Mouse (Mus musculus) stomach, postnatal 0 days (tissue): ENCODE data around the gene Wdr31. TPM values are rescaled to one million over a fixed set of nuclear protein-coding genes. Genes with fewer than 3 reads are reported as not detected.
A peak's percentile ranks its signal among the peaks of the same experiment; 100 is the strongest.

ENCODE experiments used
- ATAC-seq: fragments of 200-750 bp; cut with Nextera tagmentation; 2 replicates; pipeline ENCODE4 v1.8.0; 2017; ENCODE audit not compliant: low FRiP score, low TSS enrichment
- DNase-seq: peaks from one replicate; pipeline ENCODE4 v3.0.0-alpha.2; 2016; ENCODE audit warnings: low spot score
- H3K27ac ChIP-seq: fragments of 300-500 bp; sonication (generic); replicated peaks from 2 replicates; pipeline ENCODE4 v1.5.1; 2014; ENCODE audit warnings: mild to moderate bottlenecking, control low read depth
- H3K27me3 ChIP-seq: fragments of 300-500 bp; sonication (generic); 2 replicates; pipeline ENCODE4 v1.6.1; 2014; ENCODE audit warnings: low read length; ENCODE audit not compliant: control insufficient read depth, insufficient read depth
- H3K36me3 ChIP-seq: fragments of 300-500 bp; sonication (generic); 2 replicates; pipeline ENCODE4 v1.6.1; 2014; ENCODE audit warnings: low read length, mixed read lengths; ENCODE audit not compliant: control insufficient read depth, insufficient read depth
- H3K4me1 ChIP-seq: fragments of 300-500 bp; sonication (generic); replicated peaks from 2 replicates; pipeline ENCODE4 v1.6.1; 2014; ENCODE audit warnings: antibody characterized with exemption; ENCODE audit not compliant: control insufficient read depth, insufficient read depth
- H3K4me2 ChIP-seq: fragments of 300-500 bp; sonication (generic); replicated peaks from 2 replicates; pipeline ENCODE4 v1.6.1; 2014; ENCODE audit warnings: low read depth, mild to moderate bottlenecking, control low read depth, moderate library complexity
- H3K4me3 ChIP-seq: fragments of 300-500 bp; sonication (generic); 2 replicates; pipeline ENCODE4 v1.5.1; 2014; ENCODE audit warnings: low read depth, low read length, control low read depth
- H3K9ac ChIP-seq: fragments of 300-500 bp; sonication (generic); 2 replicates; pipeline ENCODE4 v1.6.1; 2014; ENCODE audit warnings: mild to moderate bottlenecking, low read length, control low read depth, mixed read lengths
- H3K9me3 ChIP-seq: fragments of 300-500 bp; sonication (generic); 2 replicates; pipeline ENCODE4 v1.6.1; 2016; ENCODE audit warnings: low read length; ENCODE audit not compliant: control insufficient read depth
- CTCF ChIP-seq: IDR thresholded peaks from 2 replicates; pipeline ENCODE4 v1.5.1; 2016; ENCODE audit warnings: antibody characterized with exemption, low read depth, mild to moderate bottlenecking, moderate library complexity
- EP300 ChIP-seq: optimal IDR thresholded peaks from 2 replicates; pipeline ENCODE3; 2016; ENCODE audit warnings: antibody characterized with exemption
- WGBS: fragments of 180-500 bp; shearing (Covaris S2); extraction: QIAGEN DNeasy Blood & Tissue Kit; methylation state at CpG from one replicate; pipeline ENCODE4 v1.1.7; 2014; 5-methylcytosine and 5-hydroxymethylcytosine counted together
- polyA plus RNA-seq: library from polyadenylated mRNA; unstranded; fragments of >200 nt; fragmentation: Nextera tagmentation; extraction: Ambion mirVana; gene quantifications from 2 replicates; pipeline ENCODE4 v1.2.1, GENCODE M21; 2015

Wdr31 gene
- polyA plus RNA-seq, 1 experiment from 2014 or later = 2.3 TPM

DNA sequence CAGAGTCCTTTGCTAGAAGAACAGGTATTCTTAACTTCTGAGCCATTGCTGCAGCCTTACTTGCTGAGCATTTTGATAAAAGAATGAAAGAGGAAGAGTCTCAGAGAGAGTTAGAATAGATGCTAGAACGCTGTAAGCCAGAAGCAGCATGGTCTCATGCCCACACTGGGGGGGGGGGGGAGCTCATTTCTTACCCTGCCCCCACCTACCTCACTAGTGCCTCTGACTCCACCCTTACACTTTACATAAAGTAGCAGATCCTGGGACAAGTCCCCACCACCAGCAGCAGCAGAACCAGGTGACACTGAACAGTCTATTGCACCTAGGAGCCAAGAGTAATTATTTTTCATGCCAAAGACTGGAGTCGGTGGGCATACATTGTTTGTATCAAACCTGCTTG, 4.4 kb upstream of the Wdr31 start:
- H3K36me3 ChIP-seq = no peaks in the 10 kb centered on the region
- H3K4me2 ChIP-seq = no peak overlapping the region
- H3K9ac ChIP-seq = no peak overlapping the region
- DNase-seq = no peak
- WGBS = 65% methylated on average over 2 of the region's 2 CpGs
- TF ChIP-seq EP300 (no peak), CTCF (no peak)
- no peaks in the 10 kb centered on the region for H3K4me1 ChIP-seq
- ATAC-seq = no peak
- no peak overlapping the region for H3K4me3 ChIP-seq
- no peak overlapping the region for H3K27ac ChIP-seq
- H3K9me3 ChIP-seq = no peaks in the 10 kb centered on the region
- H3K27me3 ChIP-seq = no peaks in the 10 kb centered on the region

DNA sequence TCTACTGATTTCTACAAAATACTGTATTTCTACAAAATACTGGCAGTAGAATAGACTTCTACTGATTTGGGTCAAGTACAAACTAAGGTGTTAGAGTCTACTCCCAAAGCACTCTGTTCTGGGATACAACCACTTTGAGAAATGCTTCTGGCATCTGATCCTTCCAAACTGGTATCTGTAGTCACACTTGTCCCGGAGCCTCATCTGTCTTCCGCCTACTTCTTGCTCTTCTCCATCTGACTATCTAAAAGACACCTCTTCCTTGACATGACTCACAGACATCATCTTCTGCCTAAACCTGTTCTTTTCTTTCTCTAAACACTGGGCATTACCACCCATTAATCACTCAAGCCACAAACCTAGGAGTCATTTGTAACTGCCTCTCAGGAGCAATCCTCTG, 1.4 kb upstream of the Wdr31 start:
- Histone ChIP-seq H3K27ac (no peak overlapping the region), H3K4me1 (no peaks in the 10 kb centered on the region), H3K27me3 (no peaks in the 10 kb centered on the region), H3K4me3 (no peak overlapping the region), H3K4me2 (no peak overlapping the region), H3K9ac (no peak overlapping the region), H3K9me3 (no peaks in the 10 kb centered on the region), H3K36me3 (no peaks in the 10 kb centered on the region)
- DNase-seq (no peak), ATAC-seq (no peak)
- WGBS = 85% methylated on average over 2 of the region's 2 CpGs
- TF ChIP-seq CTCF (no peak), EP300 (no peak)

DNA sequence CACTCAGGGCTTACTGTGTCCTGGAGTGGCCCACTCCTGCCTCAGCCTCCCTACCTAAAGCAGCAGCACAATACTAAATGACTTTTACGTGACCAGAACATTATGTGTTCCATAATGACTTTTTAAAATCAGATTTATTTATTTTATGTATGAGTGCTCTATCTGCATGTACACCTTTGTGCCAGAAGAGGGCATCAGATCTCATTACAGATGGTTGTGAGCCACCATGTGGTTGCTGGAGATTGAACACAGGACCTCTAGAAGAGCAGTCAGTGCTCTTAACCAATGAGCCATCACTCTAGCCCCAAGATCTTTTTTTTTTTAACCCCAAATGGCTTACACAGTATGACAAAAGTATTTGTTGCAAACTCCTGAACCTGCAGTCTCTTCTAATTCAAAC, 2.5 kb downstream of the Wdr31 start:
- Histone ChIP-seq H3K36me3 (no peaks in the 10 kb centered on the region), H3K27me3 (no peaks in the 10 kb centered on the region), H3K4me3 (no peak overlapping the region), H3K4me2 (no peak overlapping the region), H3K9ac (no peak overlapping the region), H3K27ac (no peak overlapping the region), H3K4me1 (no peaks in the 10 kb centered on the region), H3K9me3 (no peaks in the 10 kb centered on the region)
- TF ChIP-seq CTCF (peak; percentile 49), EP300 (no peak)
- WGBS = 94% methylated on average over 1 of the region's 1 CpGs
- ATAC-seq (no peak), DNase-seq (no peak)

DNA sequence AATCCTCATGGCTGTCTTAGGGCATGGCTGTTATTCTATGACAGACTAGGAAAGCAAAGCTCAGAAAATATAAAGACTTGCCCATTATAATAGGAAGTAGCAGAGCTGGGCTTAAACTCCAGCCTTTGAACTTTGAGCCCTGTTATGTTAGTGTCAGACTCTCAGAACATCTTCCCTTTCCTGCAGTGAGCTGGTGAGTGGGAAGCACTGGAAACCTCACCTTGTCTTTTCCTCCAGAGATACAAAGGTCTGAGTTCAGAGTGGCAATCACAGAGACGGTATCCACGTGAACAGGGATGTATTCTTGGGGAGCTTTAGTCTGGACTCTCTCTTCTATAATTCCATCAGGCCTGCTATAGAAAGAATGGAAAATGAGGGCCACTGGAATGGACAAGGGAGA, 7.6 kb downstream of the Wdr31 start:
- H3K27ac ChIP-seq = no peak overlapping the region
- no peak overlapping the region for H3K4me3 ChIP-seq
- ATAC-seq (no peak), DNase-seq (no peak)
- H3K4me2 ChIP-seq = no peak overlapping the region
- H3K27me3 ChIP-seq = no peaks in the 10 kb centered on the region
- TF ChIP-seq CTCF (no peak), EP300 (no peak)
- H3K9me3 ChIP-seq = no peaks in the 10 kb centered on the region
- 89% methylated on average over 2 of the region's 2 CpGs for WGBS
- H3K9ac ChIP-seq = no peak overlapping the region
- no peaks in the 10 kb centered on the region for H3K36me3 ChIP-seq
- H3K4me1 ChIP-seq = no peaks in the 10 kb centered on the region

DNA sequence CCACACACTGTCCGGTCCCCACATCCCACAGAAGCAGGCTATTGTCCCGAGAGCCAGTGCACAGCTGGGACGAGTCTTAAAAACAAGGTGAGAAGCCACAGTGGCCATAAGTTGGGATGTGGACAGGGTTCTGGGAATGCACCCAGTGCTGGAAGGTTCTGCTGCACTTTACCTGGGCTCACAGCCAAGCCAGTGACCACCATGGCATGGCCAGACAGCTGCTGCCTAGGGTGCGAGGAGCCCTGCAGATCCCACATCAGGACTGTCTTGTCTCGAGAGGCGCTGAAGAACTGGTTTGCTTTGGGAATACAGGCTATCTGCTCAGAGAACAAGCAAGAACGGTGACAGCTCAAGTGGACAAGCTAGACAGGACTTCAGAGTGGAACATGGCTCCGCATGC, 10.3 kb downstream of the Wdr31 start:
- DNase-seq = no peak
- no peaks in the 10 kb centered on the region for H3K4me1 ChIP-seq
- H3K9me3 ChIP-seq = no peaks in the 10 kb centered on the region
- 88% methylated on average over 8 of the region's 8 CpGs for WGBS
- no peak overlapping the region for H3K27ac ChIP-seq
- H3K9ac ChIP-seq = no peak overlapping the region
- H3K4me3 ChIP-seq = no peak overlapping the region
- ATAC-seq = no peak
- H3K4me2 ChIP-seq = no peak overlapping the region
- no peaks in the 10 kb centered on the region for H3K36me3 ChIP-seq
- TF ChIP-seq EP300 (no peak), CTCF (no peak)
- no peaks in the 10 kb centered on the region for H3K27me3 ChIP-seq

DNA sequence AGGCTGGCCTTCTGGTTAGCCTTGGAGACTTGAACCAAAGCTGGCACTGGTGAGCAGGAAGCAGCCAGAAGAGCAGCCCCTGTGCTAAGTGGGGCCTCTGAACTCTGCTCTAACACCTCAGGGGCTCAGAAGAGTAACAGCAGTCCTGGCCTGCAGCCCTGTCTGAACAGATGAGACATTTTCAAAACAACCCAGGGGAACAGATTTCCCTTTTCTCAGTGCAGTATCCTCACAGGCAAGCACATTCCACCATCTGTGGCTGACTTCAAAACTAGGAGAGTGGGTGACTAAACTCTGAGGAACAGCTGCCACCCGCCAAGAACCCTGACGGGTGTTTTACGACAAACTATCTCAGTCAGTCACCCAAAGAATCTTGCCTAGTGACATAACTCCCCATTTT, 11.6 kb downstream of the Wdr31 start:
- no peak for DNase-seq
- WGBS = 70% methylated on average over 3 of the region's 3 CpGs

More for the DNA sequence above, 11.6 kb downstream of the Wdr31 start:
- H3K9me3 ChIP-seq = no peaks in the 10 kb centered on the region
- H3K4me2 ChIP-seq = no peak overlapping the region
- no peak overlapping the region for H3K27ac ChIP-seq
- no peaks in the 10 kb centered on the region for H3K36me3 ChIP-seq
- no peak overlapping the region for H3K9ac ChIP-seq
- no peak overlapping the region for H3K4me3 ChIP-seq
- H3K27me3 ChIP-seq = no peaks in the 10 kb centered on the region
- H3K4me1 ChIP-seq = no peaks in the 10 kb centered on the region
- ATAC-seq = no peak
- no peak for TF ChIP-seq CTCF
- no peak for TF ChIP-seq EP300
